Mouse (Mus musculus) frontal cortex, postnatal 14 days (tissue): Measurements from ENCODE around the gene Rgs7bp.
"Not testable (repeated sequence)": the region's sequence is repeated elsewhere in the genome, so short reads cannot be mapped to it uniquely, and the experiment has no call there.

Experiments
- DNase-seq, 2 experiments: peaks; one replicate each; pipeline ENCODE4 v3.0.0; 2022; ENCODE audit warnings: low spot score in 2 of 2

Rgs7bp gene

GRCm38 (mm10) chr13:104937759-104938158 lies 117.0 kb downstream of the Rgs7bp start:
- DNase-seq: no peak

- DNase-seq: no peak
Measured at GRCm38 (mm10) chr13:104936586-104936985, 118.1 kb downstream of the Rgs7bp start.

- no peak for DNase-seq
Measured at GRCm38 (mm10) chr13:104931635-104932532, 122.8 kb downstream of the Rgs7bp start.

- no peak for DNase-seq
Measured at GRCm38 (mm10) chr13:104930814-104931213, 123.9 kb downstream of the Rgs7bp start.

GRCm38 (mm10) chr13:104918663-104919062 lies 136.1 kb downstream of the Rgs7bp start:
- no peak for DNase-seq

- DNase-seq: not testable (repeated sequence)
Measured at GRCm38 (mm10) chr13:104916771-104917170, 138.0 kb downstream of the Rgs7bp start.

GRCm38 (mm10) chr13:104916106-104916505 lies 138.6 kb downstream of the Rgs7bp start:
- DNase-seq: no peak

GRCm38 (mm10) chr13:104914288-104914895 lies 140.3 kb downstream of the Rgs7bp start:
- no peak for DNase-seq

GRCm38 (mm10) chr13:104911626-104912025 lies 143.1 kb downstream of the Rgs7bp start:
- DNase-seq: not testable (repeated sequence)

- DNase-seq: not testable (repeated sequence)
Measured at GRCm38 (mm10) chr13:104911006-104911405, 143.7 kb downstream of the Rgs7bp start.

- no peak for DNase-seq
Measured at GRCm38 (mm10) chr13:104908691-104909090, 146.0 kb downstream of the Rgs7bp start.
